Mouse (Mus musculus): ENCODE data around the gene Shank2. TPM values are rescaled to one million over a fixed set of nuclear protein-coding genes. Genes with fewer than 3 reads are reported as not detected.

Shank2 gene
- total and polyA plus RNA-seq, 3 experiments: not detected

DNA sequence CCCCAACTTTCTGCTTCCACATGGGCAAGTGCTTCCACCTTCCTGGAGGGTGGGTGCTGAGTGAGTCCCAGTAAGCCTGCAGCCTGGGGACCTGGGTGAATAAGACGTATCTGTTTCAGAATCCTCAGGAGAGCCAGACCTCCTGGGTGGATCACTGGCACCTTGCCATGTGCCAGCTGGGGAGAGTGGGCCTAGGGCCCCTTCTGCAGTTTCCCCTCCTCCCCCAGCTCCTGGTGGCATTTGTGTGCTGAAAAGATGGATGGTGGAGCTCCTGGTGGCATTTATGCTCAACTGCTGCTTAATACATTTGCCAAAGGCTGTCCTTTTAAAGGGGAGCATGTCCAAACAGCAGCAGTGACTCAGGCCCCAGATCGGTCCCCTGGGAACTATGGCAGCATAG lies 364.4 kb downstream of the Shank2 start:
- Histone ChIP-seq H3K4me3 (replicated peaks in 1 of 3; ENCODE audit: low read depth in 2 of 3, low read length in 2 of 3, poor library complexity in 1 of 3) (no peak overlapping the region), H3K4me1 (ENCODE audit: control insufficient read depth in 1 of 2, insufficient read depth in 2 of 2) (no peaks in the 10 kb centered on the region), H3K27me3 (replicated peaks) (peaks cover 79% of the 10 kb centered on the region), H3K79me2 (replicated peaks; ENCODE audit: control insufficient read depth, extremely low read depth, insufficient read depth, poor library complexity, severe bottlenecking) (no peaks in the 10 kb centered on the region), H3K4me2 (ENCODE audit: insufficient read depth, low read depth, poor library complexity, severe bottlenecking) (no peak overlapping the region), H3K9me3 (replicated peaks; ENCODE audit: low read length) (peaks cover 6% of the 10 kb centered on the region), H3K9ac (ENCODE audit: insufficient read depth, low read depth) (no peak overlapping the region), H3K27ac (ENCODE audit: insufficient read depth, low read depth) (no peak overlapping the region), H3K36me3 (replicated peaks in 1 of 2; ENCODE audit: control insufficient read depth in 1 of 2, insufficient read depth in 1 of 2, low read length in 1 of 2) (no peaks in the 10 kb centered on the region)
- dilution Hi-C loops (cut with MboI; ENCODE audit: extremely low pct_ligation_motif_present, extremely low pct_unique_long_range_greater_than_20kb, low sequenced_read_pairs) (no loop called here), in situ Hi-C loops (cut with MboI; ENCODE audit: low pct_ligation_motif_present, low pct_unique_long_range_greater_than_20kb, low sequenced_read_pairs) (no loop called here)
- no peak for DNase-seq (ENCODE audit: extremely low read depth)
- TF ChIP-seq RCOR1 (conservative IDR thresholded peaks at IDR 0.05; ENCODE audit: low read depth, low read length): no peak
- no peak for TF ChIP-seq ZKSCAN1 (IDR thresholded peaks at IDR 0.05; ENCODE audit: borderline replicate concordance, low read depth, low read length)
- no peak for TF ChIP-seq SIN3A (IDR thresholded peaks at IDR 0.05; ENCODE audit: low read length)
- TF ChIP-seq TBP (conservative IDR thresholded peaks at IDR 0.05; ENCODE audit: low read depth, low read length): no peak
- TF ChIP-seq EP300 (IDR thresholded peaks at IDR 0.05; ENCODE audit: low read length): no peak
- TF ChIP-seq TCF12 (IDR thresholded peaks at IDR 0.05; ENCODE audit: low read depth, low read length): no peak
- no peak for TF ChIP-seq SMC3 (IDR thresholded peaks at IDR 0.05; ENCODE audit: low read depth, low read length)
- TF ChIP-seq POLR2A (IDR thresholded peaks at IDR 0.05; ENCODE audit: low read depth, low read length): no peak
- no peak for TF ChIP-seq MAZ (IDR thresholded peaks at IDR 0.05; ENCODE audit: low read depth, low read length)
- TF ChIP-seq NELFE (IDR thresholded peaks at IDR 0.05; ENCODE audit: low read depth, low read length): no peak
- TF ChIP-seq MEF2A (IDR thresholded peaks at IDR 0.05; ENCODE audit: borderline replicate concordance, low read depth, low read length): no peak
- no peak for TF ChIP-seq ETS1 (conservative IDR thresholded peaks at IDR 0.05; ENCODE audit: low read depth, low read length)
- TF ChIP-seq PAX5 (IDR thresholded peaks at IDR 0.05; ENCODE audit: low read length): no peak

DNA sequence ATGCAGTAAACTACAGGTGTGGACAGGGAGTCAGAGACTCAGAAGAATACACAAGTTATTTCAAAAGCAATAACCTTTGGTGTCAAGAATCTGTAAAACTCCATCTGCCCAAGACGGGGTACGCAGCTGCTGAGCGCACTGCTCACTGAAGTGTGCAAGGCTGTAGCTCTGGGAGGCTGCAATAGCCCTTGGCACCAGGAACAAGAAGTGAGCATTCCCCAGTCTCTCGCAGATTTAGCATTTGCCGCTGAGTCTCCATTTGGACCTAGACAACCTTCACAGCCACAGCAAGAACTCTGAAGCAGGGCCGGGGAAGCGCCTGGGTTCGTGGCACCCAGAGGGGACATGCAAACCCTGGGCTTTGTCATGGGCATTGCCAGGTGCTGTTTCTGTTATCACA lies 371.3 kb downstream of the Shank2 start:
- Histone ChIP-seq H3K9me3 (replicated peaks; ENCODE audit: low read length) (no peaks in the 10 kb centered on the region), H3K9ac (ENCODE audit: insufficient read depth, low read depth) (no peak overlapping the region), H3K79me2 (replicated peaks; ENCODE audit: control insufficient read depth, extremely low read depth, insufficient read depth, poor library complexity, severe bottlenecking) (no peaks in the 10 kb centered on the region), H3K27ac (ENCODE audit: insufficient read depth, low read depth) (no peak overlapping the region), H3K27me3 (replicated peaks) (peaks cover 89% of the 10 kb centered on the region), H3K36me3 (replicated peaks in 1 of 2; ENCODE audit: control insufficient read depth in 1 of 2, insufficient read depth in 1 of 2, low read length in 1 of 2) (no peaks in the 10 kb centered on the region), H3K4me1 (ENCODE audit: control insufficient read depth in 1 of 2, insufficient read depth in 2 of 2) (no peaks in the 10 kb centered on the region), H3K4me3 (replicated peaks in 1 of 3; ENCODE audit: low read depth in 2 of 3, low read length in 2 of 3, poor library complexity in 1 of 3) (no peak overlapping the region), H3K4me2 (ENCODE audit: insufficient read depth, low read depth, poor library complexity, severe bottlenecking) (no peak overlapping the region)
- TF ChIP-seq UBTF (IDR thresholded peaks at IDR 0.05; ENCODE audit: low read depth, low read length): no peak
- no peak for TF ChIP-seq MXI1 (IDR thresholded peaks at IDR 0.05; ENCODE audit: low read depth, low read length)
- no peak for TF ChIP-seq E2F4 (IDR thresholded peaks at IDR 0.05; ENCODE audit: insufficient replicate concordance, low read depth, low read length)
- no peak for TF ChIP-seq ZC3H11A (IDR thresholded peaks at IDR 0.05; ENCODE audit: low read depth, low read length)
- TF ChIP-seq NRF1 (IDR thresholded peaks at IDR 0.05; ENCODE audit: low read depth, low read length): no peak
- TF ChIP-seq MAX (IDR thresholded peaks at IDR 0.05; ENCODE audit: low read length): no peak
- no peak for DNase-seq (ENCODE audit: extremely low read depth)
- dilution Hi-C loops (cut with MboI; ENCODE audit: extremely low pct_ligation_motif_present, extremely low pct_unique_long_range_greater_than_20kb, low sequenced_read_pairs) (no loop called here), in situ Hi-C loops (cut with MboI; ENCODE audit: low pct_ligation_motif_present, low pct_unique_long_range_greater_than_20kb, low sequenced_read_pairs) (no loop called here)
